Mouse (Mus musculus) neural tube, embryonic 15.5 days (tissue): Measurements from ENCODE around the gene Megf6. TPM values are rescaled to one million over a fixed set of nuclear protein-coding genes. Genes with fewer than 3 reads are reported as not detected.
A peak's percentile ranks its signal among the peaks of the same experiment; 100 is the strongest.

Source experiments
- ATAC-seq: fragments of 200-750 bp; cut with Nextera tagmentation; 2 replicates; pipeline ENCODE4 v1.8.0; 2017; ENCODE audit warnings: mild to moderate bottlenecking, moderate TSS enrichment, moderate library complexity; ENCODE audit not compliant: low FRiP score
- H3K27ac ChIP-seq: fragments of 300-500 bp; sonication (generic); replicated peaks from 2 replicates; pipeline ENCODE4 v1.5.1; 2015; ENCODE audit warnings: mild to moderate bottlenecking, inconsistent platforms
- H3K27me3 ChIP-seq: fragments of 300-500 bp; sonication (generic); replicated peaks from 2 replicates; pipeline ENCODE4 v1.6.1; 2015; ENCODE audit warnings: inconsistent platforms
- H3K36me3 ChIP-seq: fragments of 300-500 bp; sonication (generic); 2 replicates; pipeline ENCODE4 v1.6.1; 2015; ENCODE audit warnings: inconsistent platforms
- H3K4me1 ChIP-seq: fragments of 300-500 bp; sonication (generic); 2 replicates; pipeline ENCODE4 v1.6.1; 2015; ENCODE audit warnings: inconsistent platforms
- H3K4me2 ChIP-seq: fragments of 300-500 bp; sonication (generic); 2 replicates; pipeline ENCODE4 v1.6.1; 2015; ENCODE audit warnings: inconsistent platforms, mild to moderate bottlenecking, moderate library complexity
- H3K4me3 ChIP-seq: fragments of 300-500 bp; sonication (generic); replicated peaks from 2 replicates; pipeline ENCODE4 v1.5.1; 2015; ENCODE audit warnings: mild to moderate bottlenecking, inconsistent platforms
- H3K9ac ChIP-seq: fragments of 300-500 bp; sonication (generic); replicated peaks from 2 replicates; pipeline ENCODE4 v1.6.1; 2015; ENCODE audit warnings: mild to moderate bottlenecking, inconsistent platforms
- H3K9me3 ChIP-seq: fragments of 300-500 bp; sonication (generic); replicated peaks from 2 replicates; pipeline ENCODE4 v1.6.1; 2016; ENCODE audit warnings: inconsistent platforms
- WGBS: fragments of 180-500 bp; shearing (Covaris S2); methylation state at CpG from one replicate; pipeline ENCODE4 v1.1.7; 2015; ENCODE audit warnings: mixed read lengths; 5-methylcytosine and 5-hydroxymethylcytosine counted together
- polyA plus RNA-seq: library from polyadenylated mRNA; unstranded; fragments of >200 nt; fragmentation: Nextera tagmentation; extraction: Ambion mirVana; gene quantifications from 2 replicates; pipeline ENCODE4 v1.2.1, GENCODE M21; 2015

Megf6 gene
- polyA plus RNA-seq, 1 experiment from 2014 or later: 10.7 TPM

GRCm38 (mm10) chr4:154312143-154312812, 141.7 kb downstream of the Megf6 start:
- WGBS: 100% methylated on average over 2 of the region's 2 CpGs
- no peak overlapping the region for H3K4me2 ChIP-seq
- no peak overlapping the region for H3K9ac ChIP-seq
- no peak overlapping the region for H3K4me3 ChIP-seq
- no peak for ATAC-seq
- no peaks in the 10 kb centered on the region for H3K9me3 ChIP-seq
- H3K4me1 ChIP-seq: no peaks in the 10 kb centered on the region
- no peaks in the 10 kb centered on the region for H3K36me3 ChIP-seq
- no peaks in the 10 kb centered on the region; the same call in 1 of the 2 replicates for H3K27me3 ChIP-seq
- H3K27ac ChIP-seq: peak overlapping the region; percentile 37; the same call in 1 of the 2 replicates

- H3K9ac ChIP-seq: no peak overlapping the region
- no peak overlapping the region for H3K4me3 ChIP-seq
- H3K9me3 ChIP-seq: no peaks in the 10 kb centered on the region
- peak overlapping the region; percentile 56 for H3K27ac ChIP-seq
- no peaks in the 10 kb centered on the region; the same call in 1 of the 2 replicates for H3K27me3 ChIP-seq
- no peaks in the 10 kb centered on the region for H3K36me3 ChIP-seq
- no peak overlapping the region for H3K4me2 ChIP-seq
- no peaks in the 10 kb centered on the region for H3K4me1 ChIP-seq
- ATAC-seq: no peak; the same call in 1 of the 2 replicates
- 45% methylated on average over 4 of the region's 4 CpGs for WGBS
Observed at GRCm38 (mm10) chr4:154312935-154313621, 142.5 kb downstream of the Megf6 start.

DNA sequence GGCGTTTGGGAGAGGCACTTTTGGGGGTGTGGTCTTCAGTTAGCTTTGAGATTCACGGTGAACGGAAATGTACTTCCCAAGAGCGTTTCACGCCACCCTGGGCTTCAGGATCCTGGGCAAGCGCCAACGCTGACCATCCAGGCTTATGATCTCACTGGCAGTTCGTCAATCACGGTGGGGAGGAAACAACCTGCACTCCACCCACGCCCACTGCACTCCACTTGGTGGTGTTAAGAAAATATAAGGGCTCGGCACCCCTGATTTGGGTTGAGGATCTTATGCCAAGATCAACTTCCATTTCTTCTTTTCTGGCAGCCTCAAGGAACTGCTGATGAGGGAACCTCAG, 143.1 kb downstream of the Megf6 start:
- 81% methylated on average over 11 of the region's 11 CpGs for WGBS
- peak overlapping the region; percentile 56 for H3K27ac ChIP-seq

More for the DNA sequence above, 143.1 kb downstream of the Megf6 start:
- H3K36me3 ChIP-seq: no peaks in the 10 kb centered on the region
- H3K9me3 ChIP-seq: no peaks in the 10 kb centered on the region
- no peaks in the 10 kb centered on the region; the same call in 1 of the 2 replicates for H3K27me3 ChIP-seq
- H3K4me3 ChIP-seq: no peak overlapping the region
- no peak overlapping the region for H3K4me2 ChIP-seq
- ATAC-seq: no peak
- no peaks in the 10 kb centered on the region for H3K4me1 ChIP-seq
- no peak overlapping the region for H3K9ac ChIP-seq

Other genes starting within 250 kb of the Megf6 start
- gene A430005L14Rik, start 213.5 kb upstream of the Megf6 start, polyA plus RNA-seq: 52.8 and 56.6 TPM in 2 replicates
- 11.3 and 12.6 TPM in 2 replicates for gene Dffb, start 195.6 kb upstream of the Megf6 start, polyA plus RNA-seq
- gene Cep104, start 195.5 kb upstream of the Megf6 start, polyA plus RNA-seq: 15.6 and 17.5 TPM in 2 replicates
- 19.2 and 20.5 TPM in 2 replicates for gene Lrrc47, start 159.0 kb upstream of the Megf6 start, polyA plus RNA-seq
- gene Smim1, start 144.5 kb upstream of the Megf6 start, polyA plus RNA-seq: 18.3 and 21.1 TPM in 2 replicates
- gene Ccdc27, start 128.1 kb upstream of the Megf6 start, polyA plus RNA-seq: not detected in 2 replicates
- gene Trp73, start 30.5 kb upstream of the Megf6 start, polyA plus RNA-seq: 0.04 and 0.17 TPM in 2 replicates
- gene Wrap73, start 28.4 kb upstream of the Megf6 start, polyA plus RNA-seq: 41.9 and 43.2 TPM in 2 replicates
- 181 and 193 TPM in 2 replicates for gene Tprgl, start 10.1 kb upstream of the Megf6 start, polyA plus RNA-seq
- gene Arhgef16, start 130.9 kb downstream of the Megf6 start, polyA plus RNA-seq: 0.91 and 9.6 TPM in 2 replicates
- gene B230104I21Rik, start 165.4 kb downstream of the Megf6 start, polyA plus RNA-seq: not detected in 2 replicates